Mouse (Mus musculus) spleen, adult 2 months (tissue): ENCODE data around the gene Fam160a2. TPM values are rescaled to one million over a fixed set of nuclear protein-coding genes. Genes with fewer than 3 reads are reported as not detected.

Experiments
- DNase-seq, 2 experiments: peaks; one replicate each; pipeline versions ENCODE4 v3.0.0 to v3.0.0-alpha.2; 2012 to 2021; ENCODE audit warnings: low spot score in 2 of 2, low read depth in 1 of 2
- H3K27ac ChIP-seq: fragments of 200-500 bp; 2 replicates; pipeline ENCODE4 v1.5.1; 2012; ENCODE audit warnings: low read length, inconsistent platforms; ENCODE audit not compliant: insufficient read depth
- H3K27me3 ChIP-seq: fragments of 200-500 bp; 2 replicates; pipeline ENCODE4 v1.6.1; 2012; ENCODE audit warnings: mild to moderate bottlenecking, moderate library complexity, low read length, inconsistent platforms; ENCODE audit not compliant: control insufficient read depth, insufficient read depth
- H3K36me3 ChIP-seq: fragments of 200-500 bp; 2 replicates; pipeline ENCODE4 v1.6.1; 2012; ENCODE audit warnings: mild to moderate bottlenecking, low read length, inconsistent platforms; ENCODE audit not compliant: control insufficient read depth, insufficient read depth
- H3K4me1 ChIP-seq: fragments of 200-500 bp; 2 replicates; pipeline ENCODE4 v1.6.1; 2011; ENCODE audit warnings: inconsistent platforms; ENCODE audit not compliant: control insufficient read depth, insufficient read depth, insufficient read length
- H3K4me3 ChIP-seq: fragments of 200-500 bp; 2 replicates; pipeline ENCODE4 v1.5.1; 2011; ENCODE audit warnings: mild to moderate bottlenecking, inconsistent platforms; ENCODE audit not compliant: insufficient read depth, insufficient read length; ENCODE audit errors: extremely low read depth
- CTCF ChIP-seq: fragments of 200-500 bp; IDR thresholded peaks from 2 replicates; pipeline ENCODE4 v1.5.1; 2011; ENCODE audit warnings: mild to moderate bottlenecking, inconsistent platforms; ENCODE audit not compliant: insufficient read depth, insufficient read length, insufficient replicate concordance; ENCODE audit errors: extremely low read depth
- POLR2A ChIP-seq: fragments of 200-500 bp; IDR thresholded peaks from 2 replicates; pipeline ENCODE4 v1.6.1; 2011; ENCODE audit warnings: low read depth, low read length, inconsistent platforms
- WGBS: fragments of 180-500 bp; shearing (Covaris S2); methylation state at CpG from one replicate; pipeline ENCODE4 v1.1.7; 2018; 5-methylcytosine and 5-hydroxymethylcytosine counted together
- polyA plus RNA-seq: library from polyadenylated mRNA; depleted of rRNA; stranded (reverse); fragments of >200 nt; gene quantifications from 2 replicates; pipeline ENCODE4 v1.2.3, GENCODE M21; 2012; rRNA removed

The Fam160a2 gene
- polyA plus RNA-seq, result 36.2 and 38.6 TPM in 2 replicates

DNA sequence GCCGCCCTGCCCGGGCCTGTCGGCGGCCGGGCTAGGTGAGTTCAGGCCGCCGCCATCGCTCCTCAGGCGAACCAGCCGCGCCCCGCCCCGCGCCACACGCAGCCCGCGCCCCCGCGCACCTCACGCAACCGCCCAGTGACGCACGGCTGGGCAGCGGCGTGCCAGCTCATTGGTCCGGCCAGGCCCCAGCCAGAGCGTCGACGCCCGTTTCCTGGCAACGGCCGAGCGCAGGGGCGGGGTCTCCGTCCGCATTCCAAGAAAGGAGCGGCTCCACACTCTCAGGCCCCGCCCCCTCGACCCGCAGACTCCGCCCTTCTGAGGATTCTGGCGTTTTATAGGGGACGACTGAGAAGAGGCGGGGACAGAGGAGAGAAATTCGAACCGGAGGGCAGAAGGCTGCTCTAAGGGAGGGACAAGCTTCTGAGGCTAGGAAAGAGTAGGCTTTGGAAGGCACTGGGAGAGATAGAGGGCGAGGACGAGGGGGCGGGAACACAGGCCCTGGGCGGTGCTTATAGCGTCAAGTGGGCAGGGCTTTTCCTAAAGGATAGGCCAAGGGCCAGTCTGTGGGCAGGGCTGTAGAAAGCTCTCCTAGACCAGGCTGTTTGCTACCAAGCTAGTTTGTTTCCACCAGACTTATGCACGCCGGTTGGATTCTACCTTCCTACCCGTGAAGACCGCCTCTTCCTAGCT lies at the start of gene Fam160a2:
TSS of gene Fam160a2 (minus strand) at position 120 of the 690 bp plus-strand sequence.
- Histone ChIP-seq H3K4me3 (peak within 1 kb of the TSS; percentile 89), H3K27me3 (no peaks in the 10 kb centered on the region), H3K27ac (peak within 1 kb of the TSS; percentile 74), H3K4me1 (peaks cover 2% of the 10 kb centered on the region; the same call in 1 of the 2 replicates), H3K36me3 (no peaks in the 10 kb centered on the region)
- peak; percentile 90 to 98 for DNase-seq
- TF ChIP-seq POLR2A (no peak), CTCF (no peak)
- 1% methylated on average over 55 of the region's 55 CpGs for WGBS

DNA sequence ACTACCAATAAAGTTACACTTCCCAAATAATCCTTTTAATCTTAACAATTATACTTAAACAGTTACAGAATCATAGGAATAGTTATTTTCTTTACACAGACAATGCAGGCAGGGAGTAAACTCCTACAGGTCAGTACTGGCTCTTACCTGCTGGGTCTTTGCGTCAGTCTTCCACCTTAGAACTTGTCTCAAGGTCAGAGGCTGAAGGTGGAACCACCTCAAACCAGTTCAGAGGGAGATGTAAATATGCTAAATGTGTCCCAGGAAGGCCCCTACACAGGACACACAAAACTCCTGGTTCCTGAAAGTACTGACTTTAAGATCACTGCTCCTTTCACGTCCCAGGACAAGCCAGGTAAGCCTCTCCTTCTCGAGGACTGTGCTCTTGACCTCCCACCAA lies 45.2 kb upstream of the Fam160a2 start:
- TF ChIP-seq CTCF (no peak), POLR2A (no peak)
- DNase-seq, result no peak
- Histone ChIP-seq H3K27me3 (no peaks in the 10 kb centered on the region), H3K4me1 (no peaks in the 10 kb centered on the region), H3K4me3 (no peak overlapping the region), H3K36me3 (no peaks in the 10 kb centered on the region), H3K27ac (no peak overlapping the region)
- 73% methylated on average over 3 of the region's 3 CpGs for WGBS

DNA sequence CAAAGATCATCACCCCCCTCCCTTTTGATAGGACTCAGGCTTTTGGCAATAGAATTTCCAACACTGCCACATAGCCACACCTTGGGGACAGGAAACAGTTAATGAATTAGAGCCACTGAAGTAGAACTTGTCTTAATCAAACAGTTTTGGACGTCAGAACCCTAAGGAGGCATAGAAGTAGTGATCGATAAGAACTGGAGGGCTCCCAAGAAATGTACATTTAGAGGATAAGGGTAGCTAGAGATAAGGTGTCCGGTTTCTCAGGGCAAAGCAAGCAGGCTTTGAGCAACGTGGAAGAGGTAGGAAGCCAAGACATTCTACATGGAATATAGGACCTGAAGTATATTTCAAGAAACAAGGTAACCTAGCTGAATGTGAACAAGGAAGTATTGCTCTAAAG lies 41.6 kb upstream of the Fam160a2 start:
- WGBS, result 64% methylated on average over 4 of the region's 4 CpGs
- Histone ChIP-seq H3K4me3 (no peak overlapping the region), H3K4me1 (no peaks in the 10 kb centered on the region), H3K36me3 (no peaks in the 10 kb centered on the region), H3K27me3 (no peaks in the 10 kb centered on the region), H3K27ac (no peak overlapping the region)
- TF ChIP-seq POLR2A (no peak), CTCF (no peak)
- no peak for DNase-seq

DNA sequence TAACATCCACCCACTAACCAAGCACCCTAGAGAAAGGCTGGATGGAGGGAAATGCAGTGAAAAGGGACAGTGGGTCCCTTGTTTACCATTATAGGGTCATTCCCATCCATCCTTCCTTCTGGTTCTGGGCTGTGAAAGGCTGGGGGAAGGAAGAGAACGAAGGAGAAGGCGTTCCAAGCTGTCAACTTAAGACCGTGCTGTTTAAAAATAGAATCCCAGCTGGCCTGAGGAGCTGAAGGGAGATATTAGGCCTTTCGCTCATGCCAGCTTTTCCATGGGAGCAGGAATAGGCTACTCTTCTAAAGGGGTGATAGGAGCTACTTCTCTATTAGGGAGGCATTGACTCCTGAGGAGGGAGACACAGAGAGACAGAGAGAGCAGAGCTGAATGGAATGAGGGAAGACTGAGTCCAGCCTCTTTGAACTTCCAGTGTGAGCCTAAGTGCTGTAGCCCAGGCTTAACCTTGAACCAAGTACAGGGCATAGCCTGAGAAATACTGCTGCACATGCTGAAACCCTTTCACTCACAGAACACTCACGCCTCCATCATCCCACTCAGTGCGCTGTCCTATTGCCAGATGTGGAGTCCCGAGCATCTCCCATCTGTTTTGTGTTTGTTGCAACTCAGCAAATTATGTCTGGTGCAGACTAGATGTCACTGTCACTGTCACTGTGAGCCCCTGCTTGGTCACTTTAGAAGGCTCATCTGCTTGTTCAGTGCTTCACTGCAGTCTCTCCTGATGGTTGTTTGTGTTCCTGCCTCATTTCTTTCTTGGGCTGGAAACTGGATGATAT lies 38.3 kb upstream of the Fam160a2 start:
- TF ChIP-seq CTCF (no peak), POLR2A (no peak)
- Histone ChIP-seq H3K4me1 (no peaks in the 10 kb centered on the region), H3K36me3 (no peaks in the 10 kb centered on the region), H3K27ac (no peak overlapping the region), H3K27me3 (no peaks in the 10 kb centered on the region), H3K4me3 (no peak overlapping the region)
- WGBS, result 80% methylated on average over 7 of the region's 7 CpGs
- no peak for DNase-seq

DNA sequence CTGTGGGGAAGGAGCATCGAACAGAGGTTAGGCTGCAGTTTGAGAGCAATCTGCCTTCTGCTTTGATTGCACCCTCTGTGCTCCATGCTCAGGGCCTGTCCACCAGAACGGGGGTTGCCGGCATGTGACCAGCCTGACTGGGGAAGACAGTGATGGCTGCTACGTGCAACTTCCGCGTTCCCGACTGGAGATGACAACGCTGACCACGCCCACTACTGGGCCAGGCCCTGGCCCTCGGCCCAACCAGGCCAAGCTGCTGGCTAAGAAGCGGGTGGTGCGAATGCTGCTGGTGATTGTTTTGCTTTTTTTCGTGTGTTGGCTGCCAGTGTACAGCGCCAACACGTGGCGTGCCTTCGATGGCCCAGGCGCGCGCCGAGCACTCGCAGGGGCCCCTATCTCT lies 34.9 kb upstream of the Fam160a2 start:
- no peak overlapping the region for H3K27ac ChIP-seq
- H3K4me1 ChIP-seq, result no peaks in the 10 kb centered on the region
- H3K27me3 ChIP-seq, result no peaks in the 10 kb centered on the region
- no peak for DNase-seq
- WGBS, result 87% methylated on average over 22 of the region's 22 CpGs
- H3K4me3 ChIP-seq, result no peak overlapping the region
- no peaks in the 10 kb centered on the region for H3K36me3 ChIP-seq
- no peak for TF ChIP-seq CTCF
- no peak for TF ChIP-seq POLR2A

DNA sequence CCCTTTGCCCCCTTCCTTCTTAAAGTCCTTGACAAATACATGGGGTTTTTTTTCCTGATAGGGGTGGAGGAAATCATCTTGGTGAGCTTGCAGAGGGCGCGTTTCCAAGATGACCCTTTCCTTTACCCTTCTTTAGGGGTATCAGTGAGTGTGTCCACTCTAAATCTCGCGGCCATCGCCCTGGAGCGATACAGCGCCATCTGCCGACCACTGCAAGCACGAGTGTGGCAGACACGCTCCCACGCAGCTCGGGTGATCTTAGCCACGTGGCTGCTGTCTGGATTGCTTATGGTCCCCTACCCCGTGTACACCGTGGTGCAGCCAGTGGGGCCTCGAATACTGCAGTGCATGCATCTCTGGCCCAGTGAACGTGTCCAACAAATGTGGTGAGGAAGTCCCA lies 34.0 kb upstream of the Fam160a2 start:
- TF ChIP-seq POLR2A (no peak), CTCF (no peak)
- 82% methylated on average over 17 of the region's 17 CpGs for WGBS
- no peak overlapping the region for H3K4me3 ChIP-seq
- H3K27ac ChIP-seq, result no peak overlapping the region
- H3K4me1 ChIP-seq, result no peaks in the 10 kb centered on the region
- no peaks in the 10 kb centered on the region for H3K36me3 ChIP-seq
- DNase-seq, result no peak
- no peaks in the 10 kb centered on the region for H3K27me3 ChIP-seq

DNA sequence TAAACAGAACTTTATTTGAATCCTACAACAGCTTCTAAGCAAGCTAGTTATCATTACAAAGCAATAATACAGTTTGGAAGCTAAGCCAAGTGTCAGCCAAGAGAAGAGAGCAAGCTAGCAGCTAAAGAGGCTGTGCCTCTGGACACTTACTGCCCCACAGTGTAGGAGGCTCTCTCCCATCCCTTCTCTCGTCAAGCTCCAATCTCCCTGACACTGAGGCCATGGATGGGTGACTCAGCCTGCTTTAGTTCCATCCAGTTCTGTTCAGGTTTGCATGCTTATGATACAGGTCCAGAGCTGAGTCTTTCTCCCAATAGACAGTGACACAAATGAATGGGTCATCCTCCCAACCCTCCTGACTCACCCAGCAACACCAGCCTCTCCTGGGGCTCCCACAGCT lies 32.2 kb upstream of the Fam160a2 start:
- WGBS, result 59% methylated on average over 1 of the region's 1 CpGs
- Histone ChIP-seq H3K36me3 (no peaks in the 10 kb centered on the region), H3K4me3 (no peak overlapping the region), H3K27ac (no peak overlapping the region), H3K4me1 (no peaks in the 10 kb centered on the region), H3K27me3 (no peaks in the 10 kb centered on the region)
- no peak for TF ChIP-seq CTCF
- DNase-seq, result no peak
